21 mouse cellular contexts compared by ENCODE assay signal in the genomic region with DNA sequence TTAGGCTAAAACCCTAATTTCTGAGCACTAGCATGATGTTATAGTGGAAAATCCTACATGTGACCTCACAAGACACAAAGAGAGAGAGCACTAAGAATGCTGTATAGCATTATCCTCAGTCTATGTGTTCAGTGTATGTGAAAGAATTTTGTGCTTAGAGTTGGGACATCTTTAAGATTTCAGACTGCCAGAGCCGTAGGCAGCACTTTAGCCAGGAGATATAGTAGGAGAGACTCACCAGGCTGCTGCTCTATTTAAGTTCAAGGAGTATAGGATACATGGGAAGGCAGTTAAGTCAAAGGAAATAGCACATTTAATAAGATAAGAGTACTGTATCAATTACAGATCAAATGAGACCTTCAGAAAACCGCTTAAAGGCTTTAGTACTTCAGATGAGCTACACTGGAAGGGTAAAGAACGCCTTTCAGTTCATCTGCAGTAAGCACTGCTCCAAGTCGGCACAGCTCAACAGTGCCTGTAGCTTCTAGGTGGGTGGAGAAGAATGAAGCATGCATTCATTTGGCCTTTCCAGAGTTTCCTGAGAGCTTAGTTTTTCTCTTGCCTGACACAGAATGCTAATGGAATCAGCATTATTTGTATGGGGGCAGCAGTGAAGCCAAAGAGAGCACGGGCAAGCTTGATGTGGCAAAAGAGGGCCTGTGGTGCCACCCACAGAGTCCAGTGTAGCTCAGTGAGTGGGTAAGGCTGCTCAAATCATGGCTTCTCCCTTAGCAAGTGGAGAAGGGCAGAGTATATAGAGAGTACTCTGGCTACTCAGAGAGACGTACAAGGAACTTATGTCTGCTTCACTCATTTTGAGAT.
DNase-seq lines count a peak whose midpoint lies in the region; ATAC-seq and TF ChIP-seq lines count a peak whose summit lies in the region.
"Had no signal": no experiment of that assay in that cellular context is flagged by ENCODE, and none has a peak within 500 bp of the region (broad histone marks: within the 10 kb centered on the region; RNA-seq: fewer than 3 reads in every experiment).

No protein-coding gene starts in this region.

- no peaks in the 10 kb centered on the region for H3K27me3 ChIP-seq in limb, embryonic 11.5 days (ENCODE audit: control insufficient read depth, insufficient read depth, low read length)
- H3K27me3 ChIP-seq: heart, embryonic 15.5 days; kidney, embryonic 15.5 days; liver, embryonic 15.5 days; neural tube, embryonic 12.5 days had no signal

- no peaks in the 10 kb centered on the region for H3K9me3 ChIP-seq in limb, embryonic 11.5 days (ENCODE audit: control insufficient read depth, low read length)
- H3K9me3 ChIP-seq: heart, embryonic 15.5 days; kidney, embryonic 15.5 days; liver, embryonic 15.5 days; neural tube, embryonic 12.5 days had no signal

- 80% methylated on average over 6 of the region's 6 CpGs for WGBS in limb, embryonic 11.5 days

- peak overlapping the region; percentile 94 for H3K27ac ChIP-seq in layer of hippocampus, adult 2 months
- H3K27ac ChIP-seq in limb, embryonic 11.5 days (replicated peaks; ENCODE audit: low read depth, low read length), result peak overlapping the region; percentile 48; the same call in 1 of the 2 replicates
- H3K27ac ChIP-seq: heart, embryonic 15.5 days; kidney, embryonic 15.5 days; liver, embryonic 15.5 days; neural tube, embryonic 12.5 days; stomach, postnatal 0 days had no signal

- H3K4me2 ChIP-seq in limb, embryonic 11.5 days (ENCODE audit: low read depth, severe bottlenecking), result no peak overlapping the region
- H3K4me2 ChIP-seq: heart, embryonic 15.5 days; kidney, embryonic 15.5 days; liver, embryonic 15.5 days; neural tube, embryonic 12.5 days had no signal

- no peak overlapping the region for H3K4me3 ChIP-seq in layer of hippocampus, adult 2 months
- no peak overlapping the region for H3K4me3 ChIP-seq in limb, embryonic 11.5 days (ENCODE audit: low read depth, low read length)
- H3K4me3 ChIP-seq: heart, embryonic 15.5 days; kidney, embryonic 15.5 days; liver, embryonic 15.5 days; neural tube, embryonic 12.5 days had no signal

- peaks cover 2% of the 10 kb centered on the region; the same call in 1 of the 2 replicates for H3K4me1 ChIP-seq in limb, embryonic 11.5 days (ENCODE audit: control insufficient read depth, insufficient read depth, low read length)
- H3K4me1 ChIP-seq: heart, embryonic 15.5 days; kidney, embryonic 15.5 days; liver, embryonic 15.5 days; neural tube, embryonic 12.5 days had no signal

- H3K9ac ChIP-seq in limb, embryonic 11.5 days (ENCODE audit: low read length), result no peak overlapping the region
- H3K9ac ChIP-seq: heart, embryonic 15.5 days; kidney, embryonic 15.5 days; liver, embryonic 15.5 days; neural tube, embryonic 12.5 days had no signal

- DNase-seq in layer of hippocampus, adult 2 months (ENCODE audit: low spot score in 2 of 2), result no peak
- DNase-seq in layer of hippocampus, postnatal 25 days (ENCODE audit: extremely low spot score in 1 of 2, low spot score in 1 of 2), result no peak
- DNase-seq in right cerebral cortex, adult 18-20 months, result peak; percentile 21
- no peak for DNase-seq in right cerebral cortex, postnatal 4 days
- DNase-seq in limb, embryonic 11.5 days (ENCODE audit: low spot score), result no peak
- no peak for DNase-seq in ovary, postnatal 36 days (ENCODE audit: low spot score)
- no peak for DNase-seq in spleen, adult 18-20 months
- DNase-seq: adrenal gland, adult 8-10 months; cerebellum, adult 8-10 months; kidney, adult 11 months; liver; lung, postnatal 4 days; retina, postnatal 1 day; thymus, adult 2 months; thymus, postnatal 4 days had no signal

- TF ChIP-seq CTCF in layer of hippocampus, adult 2 months (conservative IDR thresholded peaks at IDR 0.05), result no peak

- no peak for ATAC-seq in limb, embryonic 11.5 days (ENCODE audit: insufficient number of reproducible peaks, low FRiP score, low TSS enrichment, low read depth)
- ATAC-seq: forebrain, embryonic 16.5 days had no signal

- H3K36me3 ChIP-seq in limb, embryonic 11.5 days (ENCODE audit: control insufficient read depth, insufficient read depth, low read length), result no peaks in the 10 kb centered on the region
- H3K36me3 ChIP-seq: heart, embryonic 15.5 days; kidney, embryonic 15.5 days; liver, embryonic 15.5 days had no signal
